Mouse (Mus musculus): ENCODE results near the gene Rpl13a.
"Not testable (repeated sequence)": the region's sequence is repeated elsewhere in the genome, so short reads cannot be mapped to it uniquely, and the experiment has no call there.

Rpl13a gene

GRCm38 (mm10) chr7:45110089-45110488 lies 18.5 kb downstream of the Rpl13a start:
- DNase-seq = not testable (repeated sequence)

DNA sequence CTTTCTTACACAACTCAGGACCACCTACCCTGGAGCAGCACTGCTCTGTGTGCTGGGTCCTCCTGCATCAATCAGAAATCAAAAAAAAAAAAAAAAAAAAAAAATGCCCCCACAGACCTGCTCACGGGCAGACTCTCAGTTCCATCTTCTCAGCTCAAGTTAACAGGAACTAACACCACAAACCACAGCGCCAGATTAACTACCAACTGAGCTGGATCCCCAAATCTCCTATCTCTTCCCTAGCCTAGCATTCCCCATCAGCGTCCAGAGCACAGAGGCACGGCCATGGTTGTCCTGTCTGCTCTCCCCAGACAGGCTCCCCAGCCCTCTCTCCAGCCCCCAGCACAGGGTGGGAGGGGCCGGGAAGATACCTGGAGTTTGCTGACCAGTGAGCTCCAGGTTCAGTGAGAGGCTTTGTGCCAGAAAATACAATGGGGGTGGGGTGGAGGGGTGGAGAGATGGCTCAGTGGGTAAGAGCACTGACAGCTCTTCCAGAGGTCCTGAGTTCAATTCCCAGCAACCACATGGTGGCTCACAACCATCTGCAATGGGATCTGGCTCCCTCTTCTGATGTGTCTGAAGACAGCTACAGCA lies 21.4 kb downstream of the Rpl13a start:
- no peak for DNase-seq

GRCm38 (mm10) chr7:45106441-45106840 lies 22.1 kb downstream of the Rpl13a start:
- no peak for DNase-seq

DNA sequence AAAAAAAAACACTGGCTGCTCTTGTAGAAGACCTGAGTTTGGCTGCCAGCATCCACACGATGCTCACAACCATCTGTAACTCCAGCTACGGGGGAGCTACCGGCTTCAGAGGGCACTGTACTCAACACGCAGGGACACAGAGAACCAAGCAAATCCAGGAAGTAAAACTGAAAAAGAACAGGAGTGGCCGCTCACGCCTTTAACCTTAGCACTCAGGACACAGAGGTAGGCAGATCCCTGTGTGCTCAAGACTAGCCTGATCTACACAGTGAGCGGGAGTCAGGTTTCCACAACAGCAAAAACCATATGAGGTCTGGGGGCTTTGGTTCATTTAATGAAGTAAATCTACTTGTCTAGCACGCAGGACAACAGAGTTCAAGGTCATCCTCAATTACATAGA lies 23.1 kb downstream of the Rpl13a start:
- DNase-seq = no peak

GRCm38 (mm10) chr7:45104941-45105340 lies 23.6 kb downstream of the Rpl13a start:
- DNase-seq = no peak

GRCm38 (mm10) chr7:45103652-45104180 lies 24.8 kb downstream of the Rpl13a start, which contains the start of gene Fcgrt:
Gene Fcgrt (minus strand): TSS chr7:45103851.
- DNase-seq = no peak

DNA sequence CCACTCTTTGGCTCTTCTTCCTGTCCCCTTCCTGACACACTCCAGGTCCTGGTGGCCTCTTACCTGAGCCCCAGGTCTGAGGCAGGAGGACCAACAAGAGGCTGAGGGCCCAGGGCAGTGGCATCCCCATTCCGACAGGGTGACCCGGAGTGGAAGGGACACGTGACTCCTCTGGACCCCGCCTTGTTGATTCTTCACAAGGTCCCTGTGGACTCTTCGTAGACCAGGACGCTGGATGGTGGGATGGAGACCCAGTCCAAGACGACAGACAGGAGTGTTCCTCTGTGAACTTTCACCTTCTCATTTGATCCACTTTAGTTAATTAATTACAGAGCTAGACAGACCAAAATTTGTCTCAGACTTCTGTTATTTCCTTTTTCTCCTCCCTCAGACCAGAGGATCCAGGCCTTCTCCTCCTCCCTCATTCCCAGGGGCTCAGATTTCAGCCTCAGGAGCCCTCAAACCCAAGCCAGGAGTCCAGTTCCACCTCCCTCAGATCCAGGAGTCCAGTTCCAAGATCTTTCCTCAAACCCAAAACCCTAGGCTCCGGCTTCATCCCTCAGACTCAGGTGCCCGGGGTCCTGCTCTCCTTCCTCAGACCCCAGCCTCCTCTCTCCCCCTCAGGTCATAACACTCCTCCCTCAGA lies 25.5 kb downstream of the Rpl13a start:
- DNase-seq = no peak

- DNase-seq = no peak
Measured at GRCm38 (mm10) chr7:45102441-45102840, 26.1 kb downstream of the Rpl13a start.

DNA sequence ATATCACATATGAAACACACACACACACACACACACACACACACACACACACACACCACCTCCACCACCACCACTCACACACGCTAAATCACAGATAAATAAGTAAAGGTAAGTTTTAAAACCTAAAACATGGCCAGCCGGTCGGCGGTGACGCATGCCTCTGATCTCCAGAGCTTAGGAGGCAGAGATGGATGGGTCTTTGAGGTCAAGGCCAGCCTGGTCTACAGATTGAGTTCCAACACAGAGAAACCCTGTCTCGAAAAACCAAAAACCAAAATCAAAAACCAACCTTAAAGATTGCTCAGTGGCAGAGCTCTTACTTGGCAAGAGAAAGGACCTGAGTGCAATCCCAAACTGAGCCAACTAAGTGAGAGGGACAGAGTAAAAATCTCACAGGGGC lies 28.5 kb downstream of the Rpl13a start:
- no peak for DNase-seq

- no peak for DNase-seq
Measured at GRCm38 (mm10) chr7:45098541-45099240, 29.9 kb downstream of the Rpl13a start.

DNA sequence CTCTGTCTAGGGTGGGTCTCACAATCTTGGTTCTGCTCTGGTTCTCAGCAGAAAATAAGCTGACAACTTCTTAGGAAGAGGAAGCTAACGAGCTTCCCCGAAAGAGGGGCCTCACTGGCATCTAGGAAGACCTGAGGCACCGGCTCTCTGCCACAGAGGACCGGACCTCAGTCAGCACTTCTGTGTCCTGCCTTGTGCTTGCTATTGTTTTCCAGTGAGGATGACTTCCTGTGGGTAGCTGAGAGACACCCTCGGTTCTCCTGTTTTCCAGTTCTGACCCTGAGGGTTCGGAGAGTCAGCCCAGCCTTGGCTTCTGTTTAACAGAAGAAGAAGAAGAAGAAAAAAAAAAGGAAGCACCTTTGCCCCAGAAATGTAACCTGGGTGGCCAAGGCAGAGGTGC lies 31.1 kb downstream of the Rpl13a start:
- no peak for DNase-seq

- not testable (repeated sequence) for DNase-seq
Measured at GRCm38 (mm10) chr7:45095965-45096364, 32.6 kb downstream of the Rpl13a start.

DNA sequence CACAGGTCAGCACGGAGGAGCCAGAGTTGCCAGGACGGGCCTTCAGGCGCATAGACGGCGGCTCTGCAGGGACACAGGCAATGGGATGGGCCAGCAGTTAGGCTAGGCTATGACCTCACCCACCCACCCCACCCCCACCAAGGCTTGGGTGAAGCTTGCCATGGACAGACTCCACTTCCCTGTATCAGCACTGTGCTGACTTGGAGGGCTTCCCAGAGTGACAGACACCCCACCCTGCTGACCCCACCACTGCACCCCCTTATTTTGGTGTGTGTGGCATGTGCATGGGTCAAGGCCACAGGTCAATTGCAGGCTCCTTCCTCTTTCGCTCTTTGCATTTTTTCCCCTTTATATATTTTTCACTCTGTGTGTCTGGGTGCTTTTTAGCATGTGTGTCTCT lies 33.2 kb downstream of the Rpl13a start:
- DNase-seq = no peak

GRCm38 (mm10) chr7:45094121-45094520 lies 34.4 kb downstream of the Rpl13a start:
- no peak for DNase-seq

- DNase-seq = no peak
Measured at GRCm38 (mm10) chr7:45093516-45093905, 35.0 kb downstream of the Rpl13a start.

DNA sequence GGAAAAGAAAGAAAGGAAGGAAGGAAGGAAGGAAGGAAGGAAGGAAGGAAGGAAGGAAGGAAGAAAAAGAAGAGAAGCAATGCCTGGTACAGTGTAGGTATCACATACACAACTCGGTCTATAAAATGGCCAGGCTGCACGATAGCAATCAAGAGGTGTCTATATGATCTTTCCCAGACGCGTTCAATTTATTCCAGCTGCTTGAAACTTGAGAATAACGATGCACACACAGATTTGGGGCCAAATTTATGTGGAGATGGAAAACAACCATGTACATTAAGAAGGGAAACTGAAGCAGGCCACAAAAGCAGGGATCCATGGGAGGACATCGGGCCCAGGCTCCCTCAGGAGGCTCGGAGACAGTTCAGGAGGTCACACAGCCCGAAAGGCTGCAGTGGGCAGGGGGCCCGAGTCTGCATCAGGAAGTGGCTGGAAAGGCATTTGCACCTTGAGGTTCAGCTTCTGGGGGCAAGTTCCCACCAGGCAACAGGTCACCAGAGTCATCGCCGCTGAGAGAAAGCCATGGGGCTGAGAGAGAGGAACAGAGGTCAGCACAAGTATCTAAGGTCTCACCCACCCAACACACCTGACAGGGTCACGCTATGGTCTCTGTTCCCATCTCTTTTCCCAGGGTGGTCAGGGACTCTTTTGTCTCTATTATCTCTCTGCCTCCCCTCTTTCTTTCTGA lies 35.6 kb downstream of the Rpl13a start:
- DNase-seq = no peak

GRCm38 (mm10) chr7:45092048-45092447 lies 36.5 kb downstream of the Rpl13a start, which contains the start of gene Rcn3:
Gene Rcn3 (minus strand): TSS chr7:45092221.
- peak; percentile 69 for DNase-seq

DNA sequence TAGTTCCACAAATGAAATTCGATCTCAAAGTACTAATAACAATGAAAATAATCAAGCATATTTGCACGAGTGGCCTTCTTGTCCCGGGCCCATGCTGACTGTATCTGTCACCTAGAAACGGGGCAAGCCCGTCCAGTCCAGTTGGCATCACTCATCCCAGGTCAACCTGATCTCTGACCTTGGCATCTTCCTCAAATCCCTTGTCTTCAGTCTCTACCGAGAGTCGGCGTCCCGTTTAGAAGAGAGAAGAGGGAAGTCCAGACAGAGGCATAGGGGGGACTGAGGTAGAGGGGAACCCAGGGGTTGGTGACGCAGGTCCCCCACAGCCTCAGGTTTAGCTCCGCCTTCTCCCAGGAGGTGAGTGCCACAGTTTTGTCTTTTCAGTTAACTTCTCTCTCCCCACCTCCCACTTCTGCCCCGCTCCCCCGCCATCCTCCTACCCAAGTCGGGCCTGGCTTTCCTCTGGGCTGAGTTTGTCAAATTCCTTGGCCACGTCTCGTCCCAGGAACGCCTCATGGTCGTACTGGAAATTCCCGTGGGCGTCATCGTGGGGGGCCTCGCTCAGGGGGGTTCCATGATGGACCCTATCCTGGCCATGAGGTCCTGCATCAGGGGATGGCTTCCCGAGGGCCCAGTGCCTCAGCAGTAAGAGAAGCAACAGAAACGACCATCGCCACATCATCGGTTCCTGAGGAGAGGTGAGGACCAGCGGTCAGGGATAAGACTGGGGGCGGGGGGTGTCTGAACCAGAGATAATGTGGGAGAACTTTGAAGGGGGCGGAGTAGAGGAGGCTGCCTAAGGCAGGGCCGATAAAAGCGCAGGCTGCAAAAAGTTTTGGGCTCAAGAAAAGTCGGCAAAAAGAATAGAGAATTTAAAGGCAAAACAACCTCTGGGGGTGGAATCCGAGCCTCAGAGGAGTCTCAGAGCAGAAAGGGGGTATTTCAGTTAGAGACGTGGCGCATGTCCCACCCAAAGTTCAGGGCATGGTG lies 37.3 kb downstream of the Rpl13a start:
- no peak for DNase-seq

DNA sequence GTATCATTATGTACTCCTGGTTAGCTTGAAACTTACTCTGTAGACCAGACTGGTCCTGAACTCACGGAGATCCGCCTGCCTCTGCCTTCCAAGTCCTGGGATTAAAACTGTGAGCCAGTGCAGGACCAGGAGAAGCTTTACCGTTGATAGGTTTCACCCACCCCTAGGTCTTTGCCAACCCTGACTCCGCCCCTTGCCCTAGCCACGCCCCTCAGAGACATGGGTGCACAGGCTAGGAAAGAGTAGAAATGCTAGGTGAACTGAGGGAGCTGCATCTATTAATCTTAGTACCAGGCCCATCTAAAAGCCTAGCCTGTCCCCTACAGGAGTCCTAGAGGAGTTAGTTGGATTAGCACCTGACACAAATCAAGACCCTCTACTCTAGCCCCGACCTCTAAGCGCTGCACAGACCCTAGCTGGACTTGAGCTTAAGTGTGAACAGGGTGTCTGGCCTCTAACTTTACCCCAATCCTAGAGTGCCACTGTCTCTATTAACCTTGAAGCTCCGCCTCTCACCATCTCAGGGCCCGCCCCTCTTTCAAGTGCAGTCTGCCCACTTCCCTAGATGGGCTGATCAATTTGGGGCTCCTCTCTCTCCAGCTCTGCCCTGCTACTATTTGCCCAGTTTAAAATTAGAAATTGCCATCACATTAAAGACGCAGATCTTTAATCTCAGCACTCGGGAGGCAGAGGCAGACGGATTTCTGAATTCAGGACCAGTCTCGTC lies 38.1 kb downstream of the Rpl13a start:
- no peak for DNase-seq

- no peak for DNase-seq
Measured at GRCm38 (mm10) chr7:45088597-45088996, 40.0 kb downstream of the Rpl13a start.

DNA sequence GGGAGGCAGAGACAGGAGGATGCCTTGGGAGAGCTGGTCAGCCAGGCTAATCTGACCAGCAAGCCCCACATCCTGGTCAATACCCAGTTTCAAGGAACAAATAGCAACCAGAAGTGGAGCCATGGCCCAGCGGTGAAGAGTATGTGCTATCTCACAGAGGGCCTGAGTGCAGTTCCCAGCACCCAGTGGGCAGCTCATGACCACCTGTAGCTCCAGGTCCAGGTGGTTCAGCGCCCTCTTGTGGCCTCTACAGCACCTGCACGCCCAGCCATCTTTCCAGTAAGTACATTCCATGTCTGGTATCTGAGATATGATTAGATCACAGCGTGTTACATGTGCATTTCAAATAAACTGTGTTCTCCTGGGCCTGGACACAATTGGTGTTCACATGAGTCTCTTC lies 42.5 kb downstream of the Rpl13a start:
- DNase-seq = no peak
